Mouse (Mus musculus) spleen, postnatal 36 days (tissue): ENCODE results near the gene Kcnj16.

ENCODE experiments used
- DNase-seq, 2 experiments: peaks; one replicate each; pipeline ENCODE4 v3.0.0; 2022; ENCODE audit warnings: low spot score in 2 of 2, mixed read lengths in 1 of 2

Kcnj16 gene

DNA sequence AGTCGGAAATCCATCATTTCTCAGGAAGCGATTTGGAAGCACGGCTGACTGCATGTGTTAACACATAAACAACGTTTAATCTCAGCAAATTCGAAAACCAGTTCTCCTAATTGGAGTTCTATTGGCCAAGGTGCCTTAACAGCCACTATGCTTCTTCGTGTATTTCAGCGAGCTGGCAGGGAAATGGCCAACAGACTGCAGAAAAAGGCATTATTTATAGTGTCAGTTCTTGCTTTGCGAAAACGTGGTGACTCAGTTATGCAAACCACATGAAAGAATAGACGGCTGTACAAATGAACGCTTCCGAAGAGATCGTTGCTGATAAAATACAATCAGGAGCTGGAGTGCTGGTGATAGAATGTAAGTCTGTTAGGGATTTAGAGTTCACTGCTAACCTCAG is 88.2 kb downstream of the Kcnj16 start:
- DNase-seq = no peak

- DNase-seq = no peak
Observed at GRCm38 (mm10) chr11:111057435-111057834, 89.6 kb downstream of the Kcnj16 start.

DNA sequence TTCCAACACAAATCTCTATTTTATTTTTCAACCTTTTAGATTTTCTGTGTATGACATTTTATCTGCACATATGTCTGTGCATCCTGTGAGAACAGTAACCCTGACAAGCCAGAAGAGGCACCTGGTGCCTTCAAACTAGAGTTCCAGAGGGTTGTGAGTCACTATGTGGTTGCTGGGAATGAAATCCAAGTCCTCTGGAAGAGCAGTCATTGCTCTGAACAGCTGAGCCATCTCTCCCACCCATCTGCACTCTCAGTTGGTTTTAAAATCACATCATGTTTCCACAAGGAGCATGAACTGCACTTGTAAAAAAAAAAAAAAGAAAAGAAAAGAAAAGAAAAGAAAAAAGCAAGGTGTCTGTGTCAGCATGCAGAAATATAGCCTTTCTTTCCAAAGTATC is 91.6 kb downstream of the Kcnj16 start:
- no peak for DNase-seq

DNA sequence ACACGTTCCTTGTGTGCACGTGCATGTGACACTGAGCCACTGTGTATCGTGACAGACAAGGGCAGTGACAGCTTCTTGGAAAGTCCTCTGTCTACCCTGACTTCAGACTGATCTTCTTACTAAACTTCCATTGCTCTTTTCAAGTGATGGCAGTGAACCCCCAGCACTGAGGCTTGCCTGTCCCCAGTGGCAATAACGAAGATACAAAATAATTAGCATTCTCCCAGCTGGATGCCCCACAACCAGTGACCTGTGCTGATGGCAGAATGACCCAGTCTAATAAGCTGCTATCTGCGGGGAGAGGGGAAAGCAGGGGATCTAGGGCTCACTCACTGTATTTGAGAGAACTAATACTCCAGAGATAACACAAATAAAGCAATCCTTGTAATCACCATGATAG is 92.4 kb downstream of the Kcnj16 start:
- DNase-seq = no peak

GRCm38 (mm10) chr11:111064751-111065527 is 97.1 kb downstream of the Kcnj16 start:
- peak; percentile 11 to 27 for DNase-seq

GRCm38 (mm10) chr11:111065635-111066298 is 97.9 kb downstream of the Kcnj16 start, which contains the start of gene Kcnj2:
Gene Kcnj2, plus strand, starts transcription at chr11:111066164.
- peak; percentile 79 to 82 for DNase-seq

DNA sequence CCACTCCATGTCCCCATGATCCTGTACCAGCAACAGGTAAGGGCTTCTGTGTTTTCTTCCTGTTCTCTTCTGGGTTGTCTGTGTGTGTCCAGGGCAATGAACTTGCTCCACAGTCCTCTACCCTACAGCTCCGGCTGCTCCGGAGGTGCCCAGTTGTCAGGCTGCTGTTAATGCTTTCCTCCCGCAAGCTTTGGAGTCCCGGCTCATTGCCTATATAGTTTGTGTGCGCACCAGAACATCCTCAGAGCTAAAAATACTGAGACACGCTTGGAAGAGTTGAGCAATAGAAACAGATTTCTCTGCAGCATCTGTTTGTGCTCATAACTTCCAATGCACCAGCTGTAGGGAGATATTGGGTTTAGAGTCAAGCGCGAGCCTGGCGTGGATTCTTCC is 98.5 kb downstream of the Kcnj16 start:
- DNase-seq = no peak

- no peak for DNase-seq
Observed at GRCm38 (mm10) chr11:111067787-111068186, 100.0 kb downstream of the Kcnj16 start.

- no peak for DNase-seq
Observed at GRCm38 (mm10) chr11:111070460-111070859, 102.6 kb downstream of the Kcnj16 start.

GRCm38 (mm10) chr11:111074131-111074530 is 106.3 kb downstream of the Kcnj16 start:
- no peak for DNase-seq
